Mouse (Mus musculus): ENCODE measurements at regions not wholly inside any gene's neighbourhood (a gene's known extent, or its start where the extent isn't known, plus 50 kb on each side); places are given as distances from the start of the nearest gene placed in this dataset.
"Not testable (repeated sequence)": the region's sequence is repeated elsewhere in the genome, so short reads cannot be mapped to it uniquely, and the experiment has no call there.

GRCm38 (mm10) chr9:6845281-6845680 is 339.0 kb downstream of the Dync2h1 start:
- not testable (repeated sequence) for H3K27me3 ChIP-seq (ENCODE audit: control insufficient read depth, insufficient read depth, low read length); H3K4me3 ChIP-seq (ENCODE audit: low read depth, low read length); H3K9ac ChIP-seq (ENCODE audit: low read length); H3K9me3 ChIP-seq (ENCODE audit: control insufficient read depth, low read length); H3K36me3 ChIP-seq (ENCODE audit: control insufficient read depth, insufficient read depth, low read length); ATAC-seq (ENCODE audit: low FRiP score, low TSS enrichment); H3K4me1 ChIP-seq (replicated peaks; ENCODE audit: control insufficient read depth, insufficient read depth); DNase-seq (ENCODE audit: low spot score); H3K4me2 ChIP-seq (replicated peaks; ENCODE audit: low read depth); H3K27ac ChIP-seq (replicated peaks)
- 60% methylated on average over 2 of the region's 2 CpGs for WGBS

GRCm38 (mm10) chr9:6834936-6835335 is 349.3 kb downstream of the Dync2h1 start:
- WGBS, result 68% methylated on average over 5 of the region's 5 CpGs
- not testable (repeated sequence) for H3K4me1 ChIP-seq (replicated peaks; ENCODE audit: control insufficient read depth, insufficient read depth); DNase-seq (ENCODE audit: low spot score); H3K9ac ChIP-seq (ENCODE audit: low read length); H3K9me3 ChIP-seq (ENCODE audit: control insufficient read depth, low read length); H3K4me2 ChIP-seq (replicated peaks; ENCODE audit: low read depth); H3K27ac ChIP-seq (replicated peaks); ATAC-seq (ENCODE audit: low FRiP score, low TSS enrichment); H3K36me3 ChIP-seq (ENCODE audit: control insufficient read depth, insufficient read depth, low read length); H3K4me3 ChIP-seq (ENCODE audit: low read depth, low read length); H3K27me3 ChIP-seq (ENCODE audit: control insufficient read depth, insufficient read depth, low read length)

- H3K4me2 ChIP-seq (replicated peaks; ENCODE audit: low read depth), result no peak overlapping the region
- no peaks in the 10 kb centered on the region for H3K36me3 ChIP-seq (ENCODE audit: control insufficient read depth, insufficient read depth, low read length)
- ATAC-seq (ENCODE audit: low FRiP score, low TSS enrichment) (no peak), DNase-seq (ENCODE audit: low spot score) (no peak)
- no peak overlapping the region for H3K27ac ChIP-seq (replicated peaks)
- TF ChIP-seq CTCF (IDR thresholded peaks at IDR 0.05; ENCODE audit: low read depth) (no peak), EP300 (optimal IDR thresholded peaks at IDR 0.05) (no peak)
- no peaks in the 10 kb centered on the region for H3K4me1 ChIP-seq (replicated peaks; ENCODE audit: control insufficient read depth, insufficient read depth)
- H3K9ac ChIP-seq (ENCODE audit: low read length), result no peak overlapping the region
- no peaks in the 10 kb centered on the region for H3K27me3 ChIP-seq (ENCODE audit: control insufficient read depth, insufficient read depth, low read length)
- 55% methylated on average over 5 of the region's 5 CpGs for WGBS
- H3K9me3 ChIP-seq (ENCODE audit: control insufficient read depth, low read length), result no peaks in the 10 kb centered on the region
- no peak overlapping the region for H3K4me3 ChIP-seq (ENCODE audit: low read depth, low read length)
These were observed 349.8 kb downstream of the Dync2h1 start for GRCm38 (mm10) chr9:6834470-6834869.

- no peak overlapping the region for H3K27ac ChIP-seq (replicated peaks)
- H3K4me3 ChIP-seq (ENCODE audit: low read depth, low read length), result no peak overlapping the region
- H3K9me3 ChIP-seq (ENCODE audit: control insufficient read depth, low read length), result no peaks in the 10 kb centered on the region
- no peak overlapping the region for H3K4me2 ChIP-seq (replicated peaks; ENCODE audit: low read depth)
- ATAC-seq (ENCODE audit: low FRiP score, low TSS enrichment), result no peak
- no peak for DNase-seq (ENCODE audit: low spot score)
- H3K36me3 ChIP-seq (ENCODE audit: control insufficient read depth, insufficient read depth, low read length), result no peaks in the 10 kb centered on the region
- 49% methylated on average over 2 of the region's 2 CpGs for WGBS
- H3K27me3 ChIP-seq (ENCODE audit: control insufficient read depth, insufficient read depth, low read length), result no peaks in the 10 kb centered on the region
- H3K4me1 ChIP-seq (replicated peaks; ENCODE audit: control insufficient read depth, insufficient read depth), result no peaks in the 10 kb centered on the region
- H3K9ac ChIP-seq (ENCODE audit: low read length), result no peak overlapping the region
- TF ChIP-seq CTCF (IDR thresholded peaks at IDR 0.05; ENCODE audit: low read depth) (no peak), EP300 (optimal IDR thresholded peaks at IDR 0.05) (no peak)
These were observed 351.4 kb downstream of the Dync2h1 start for GRCm38 (mm10) chr9:6832862-6833261.

- H3K9me3 ChIP-seq (ENCODE audit: control insufficient read depth, low read length); H3K27me3 ChIP-seq (ENCODE audit: control insufficient read depth, insufficient read depth, low read length); H3K9ac ChIP-seq (ENCODE audit: low read length); H3K27ac ChIP-seq (replicated peaks); H3K36me3 ChIP-seq (ENCODE audit: control insufficient read depth, insufficient read depth, low read length); DNase-seq (ENCODE audit: low spot score); H3K4me2 ChIP-seq (replicated peaks; ENCODE audit: low read depth); H3K4me3 ChIP-seq (ENCODE audit: low read depth, low read length); H3K4me1 ChIP-seq (replicated peaks; ENCODE audit: control insufficient read depth, insufficient read depth); ATAC-seq (ENCODE audit: low FRiP score, low TSS enrichment): not testable (repeated sequence)
- WGBS, result 79% methylated on average over 6 of the region's 6 CpGs
These were observed 352.6 kb downstream of the Dync2h1 start for GRCm38 (mm10) chr9:6831642-6832041.

GRCm38 (mm10) chr9:6826581-6826980 is 357.7 kb downstream of the Dync2h1 start:
- H3K27ac ChIP-seq (replicated peaks), result no peak overlapping the region
- H3K4me2 ChIP-seq (replicated peaks; ENCODE audit: low read depth), result no peak overlapping the region
- no peak overlapping the region for H3K4me3 ChIP-seq (ENCODE audit: low read depth, low read length)
- DNase-seq (ENCODE audit: low spot score) (no peak), ATAC-seq (ENCODE audit: low FRiP score, low TSS enrichment) (no peak)
- 80% methylated on average over 3 of the region's 3 CpGs for WGBS
- TF ChIP-seq EP300 (optimal IDR thresholded peaks at IDR 0.05), result no peak
- no peak for TF ChIP-seq CTCF (IDR thresholded peaks at IDR 0.05; ENCODE audit: low read depth)
- no peaks in the 10 kb centered on the region for H3K4me1 ChIP-seq (replicated peaks; ENCODE audit: control insufficient read depth, insufficient read depth)
- no peaks in the 10 kb centered on the region for H3K9me3 ChIP-seq (ENCODE audit: control insufficient read depth, low read length)
- H3K27me3 ChIP-seq (ENCODE audit: control insufficient read depth, insufficient read depth, low read length), result no peaks in the 10 kb centered on the region
- H3K36me3 ChIP-seq (ENCODE audit: control insufficient read depth, insufficient read depth, low read length), result no peaks in the 10 kb centered on the region
- H3K9ac ChIP-seq (ENCODE audit: low read length), result no peak overlapping the region

GRCm38 (mm10) chr9:6825609-6826008 is 358.6 kb downstream of the Dync2h1 start:
- H3K36me3 ChIP-seq (ENCODE audit: control insufficient read depth, insufficient read depth, low read length), result no peaks in the 10 kb centered on the region
- no peak for DNase-seq (ENCODE audit: low spot score)
- no peak overlapping the region for H3K4me3 ChIP-seq (ENCODE audit: low read depth, low read length)
- no peak overlapping the region for H3K27ac ChIP-seq (replicated peaks)
- no peaks in the 10 kb centered on the region for H3K27me3 ChIP-seq (ENCODE audit: control insufficient read depth, insufficient read depth, low read length)
- no peak overlapping the region for H3K9ac ChIP-seq (ENCODE audit: low read length)
- H3K9me3 ChIP-seq (ENCODE audit: control insufficient read depth, low read length), result no peaks in the 10 kb centered on the region
- no peak overlapping the region for H3K4me2 ChIP-seq (replicated peaks; ENCODE audit: low read depth)
- H3K4me1 ChIP-seq (replicated peaks; ENCODE audit: control insufficient read depth, insufficient read depth), result no peaks in the 10 kb centered on the region
- no peak for ATAC-seq (ENCODE audit: low FRiP score, low TSS enrichment)
- no peak for TF ChIP-seq CTCF (IDR thresholded peaks at IDR 0.05; ENCODE audit: low read depth)
- TF ChIP-seq EP300 (optimal IDR thresholded peaks at IDR 0.05), result no peak

- H3K4me3 ChIP-seq (ENCODE audit: low read depth, low read length); H3K9me3 ChIP-seq (ENCODE audit: control insufficient read depth, low read length); H3K9ac ChIP-seq (ENCODE audit: low read length); DNase-seq (ENCODE audit: low spot score); H3K36me3 ChIP-seq (ENCODE audit: control insufficient read depth, insufficient read depth, low read length); H3K4me2 ChIP-seq (replicated peaks; ENCODE audit: low read depth); ATAC-seq (ENCODE audit: low FRiP score, low TSS enrichment); H3K27me3 ChIP-seq (ENCODE audit: control insufficient read depth, insufficient read depth, low read length); H3K27ac ChIP-seq (replicated peaks); H3K4me1 ChIP-seq (replicated peaks; ENCODE audit: control insufficient read depth, insufficient read depth): not testable (repeated sequence)
- WGBS, result 78% methylated on average over 1 of the region's 1 CpGs
These were observed 360.3 kb downstream of the Dync2h1 start for GRCm38 (mm10) chr9:6823946-6824345.

All from stomach, postnatal 0 days (tissue).